Mouse (Mus musculus) liver, postnatal 0 days (tissue): Measurements from ENCODE around the gene Pabpn1l.

Source experiments
- CTCF ChIP-seq: sonication (generic); IDR thresholded peaks from 2 replicates; pipeline ENCODE4 v1.5.1; 2016; ENCODE audit warnings: antibody characterized with exemption, low read depth
- EP300 ChIP-seq: IDR thresholded peaks from 2 replicates; pipeline ENCODE4 v1.6.1; 2016; ENCODE audit warnings: antibody characterized with exemption, low read depth, mild to moderate bottlenecking

DNA sequence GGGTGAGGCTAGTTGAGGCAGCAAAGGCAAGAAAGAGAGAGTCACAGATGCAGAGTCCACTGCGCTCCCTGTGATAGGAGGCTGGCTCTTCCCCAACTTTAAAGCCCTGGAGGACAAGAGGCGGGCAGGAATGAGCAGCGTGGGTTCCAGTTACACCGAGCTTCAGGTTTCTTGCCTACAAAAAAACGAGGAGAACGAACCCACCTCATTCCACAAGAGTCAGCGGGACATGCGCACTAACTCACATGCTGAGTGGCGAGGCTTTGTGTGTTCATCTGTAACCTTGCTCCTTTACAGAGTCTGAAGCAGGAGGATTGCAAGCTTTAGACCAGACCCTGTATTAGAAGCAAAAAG, 36.2 kb upstream of the Pabpn1l start:
- no peak for TF ChIP-seq EP300
- TF ChIP-seq CTCF = no peak
